In the genomic region with DNA sequence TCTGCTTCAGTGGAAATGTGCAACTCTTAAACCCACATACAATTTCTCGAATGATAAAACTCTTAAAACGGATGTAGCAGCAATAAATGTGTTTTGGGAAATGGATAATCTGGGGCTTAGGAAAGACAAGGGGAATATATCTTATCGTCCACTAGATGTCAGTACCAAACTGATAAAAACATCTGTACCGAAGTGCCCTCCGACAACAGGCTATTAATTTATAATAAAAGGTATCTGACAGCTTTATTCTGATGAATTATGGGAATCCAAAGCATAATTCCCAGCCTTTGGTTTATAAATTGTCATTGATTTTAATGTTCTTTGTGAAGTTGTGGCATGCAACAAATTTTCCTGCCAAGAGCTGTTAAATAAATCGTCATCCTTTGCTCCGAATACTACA, we compare ENCODE assay signal across 8 mouse cellular contexts.
DNase-seq lines count a peak whose midpoint lies in the region; ATAC-seq and TF ChIP-seq lines count a peak whose summit lies in the region.
"Had no signal": no experiment of that assay in that cellular context is flagged by ENCODE, and none has a peak within 500 bp of the region (broad histone marks: within the 10 kb centered on the region; RNA-seq: fewer than 3 reads in every experiment).

No protein-coding gene starts in this region.

- no peak for TF ChIP-seq POLR2A in kidney, adult 2 months (IDR thresholded peaks at IDR 0.05; ENCODE audit: low read depth, low read length)
- TF ChIP-seq POLR2A in MEL (IDR thresholded peaks at IDR 0.05; ENCODE audit: control insufficient read depth in 1 of 2, insufficient read depth in 1 of 2, low read depth in 1 of 2, low read length in 2 of 2, poor library complexity in 1 of 2), result no peak

- H3K4me1 ChIP-seq in kidney, adult 2 months (ENCODE audit: control insufficient read depth, insufficient read depth, low read length), result no peaks in the 10 kb centered on the region
- H3K4me1 ChIP-seq in MEL (ENCODE audit: control insufficient read depth in 1 of 2, insufficient read depth in 2 of 2, low read length in 2 of 2), result no peaks in the 10 kb centered on the region

- no peak for DNase-seq in kidney, adult 2 months
- DNase-seq in kidney, postnatal 36 days, result no peak
- DNase-seq in A20 (ENCODE audit: low read depth, low spot score), result peak; percentile 21
- peak; percentile 34 for DNase-seq in MEL (ENCODE audit: low read depth, low spot score)
- peak; percentile 34 for DNase-seq in induced T-regulatory cell, adult 2 months (ENCODE audit: low read depth)
- DNase-seq: left cerebral cortex, postnatal 4 days had no signal

- TF ChIP-seq RAD21 in MEL (IDR thresholded peaks at IDR 0.05; ENCODE audit: low read depth, low read length), result peak; percentile 60

- no peak for ATAC-seq in erythroid progenitor cell, adult 5-6 weeks (replicated peaks; ENCODE audit: low FRiP score, poor library complexity, severe bottlenecking)
- no peak for ATAC-seq in erythroblast, adult 5-6 weeks (replicated peaks; ENCODE audit: low FRiP score, poor library complexity, severe bottlenecking)

- no peaks in the 10 kb centered on the region for H3K27me3 ChIP-seq in kidney, adult 2 months (replicated peaks; ENCODE audit: control insufficient read depth, insufficient read depth, low read length)
- H3K27me3 ChIP-seq in MEL (ENCODE audit: control insufficient read depth in 1 of 2, insufficient read depth in 2 of 2, low read length in 2 of 2), result no peaks in the 10 kb centered on the region; a peak in 1 of 4 replicates

- no peak for TF ChIP-seq EP300 in MEL (IDR thresholded peaks at IDR 0.05; ENCODE audit: low read depth in 1 of 2, low read length in 2 of 2)

- no peak overlapping the region for H3K4me3 ChIP-seq in kidney, adult 2 months (ENCODE audit: insufficient read depth, low read depth, low read length)
- no peak overlapping the region for H3K4me3 ChIP-seq in MEL (ENCODE audit: control insufficient read depth in 1 of 2, insufficient read depth in 1 of 2, low read depth in 2 of 2, low read length in 2 of 2)

- no peaks in the 10 kb centered on the region for H3K36me3 ChIP-seq in kidney, adult 2 months (ENCODE audit: control insufficient read depth, insufficient read depth, low read length)
- no peaks in the 10 kb centered on the region for H3K36me3 ChIP-seq in MEL (ENCODE audit: control insufficient read depth in 1 of 2, insufficient read depth in 2 of 2, low read length in 2 of 2)

- 0 out of 2 replicates have a peak, but pooled peaks have one; percentile 8 for TF ChIP-seq CTCF in kidney, adult 2 months (conservative IDR thresholded peaks at IDR 0.05; ENCODE audit: insufficient read depth, insufficient read length, low read depth, low read length)
- peak in 2 of 3 experiments; percentile 12 to 45; a peak in 2 of 6 replicates for TF ChIP-seq CTCF in MEL (IDR thresholded peaks at IDR 0.05 in 2 of 3, conservative IDR thresholded peaks at IDR 0.05 in 1 of 3; ENCODE audit: control insufficient read depth in 1 of 3, insufficient read depth in 1 of 3, low read depth in 2 of 3, low read length in 3 of 3, poor library complexity in 1 of 3, severe bottlenecking in 1 of 3)

- H3K9me3 ChIP-seq in MEL (replicated peaks; ENCODE audit: insufficient read depth, low read length), result no peaks in the 10 kb centered on the region

- H3K27ac ChIP-seq in kidney, adult 2 months (ENCODE audit: insufficient read depth, low read depth, low read length), result no peak overlapping the region
- H3K27ac ChIP-seq in MEL (ENCODE audit: control insufficient read depth, low read depth, low read length), result no peak overlapping the region

- 38% methylated on average over 7 of the region's 7 CpGs for WGBS in kidney, adult 2 months

- no peak overlapping the region for H3K9ac ChIP-seq in MEL (ENCODE audit: control insufficient read depth, low read depth, low read length, poor library complexity, severe bottlenecking)

- H3K79me2 ChIP-seq in MEL (ENCODE audit: control insufficient read depth, insufficient read depth, low read length, poor library complexity), result no peaks in the 10 kb centered on the region

TF ChIP-seq in MEL, 35 proteins besides CTCF, POLR2A, EP300 and RAD21:
- TF ChIP-seq E2F4 (IDR thresholded peaks at IDR 0.05; ENCODE audit: borderline replicate concordance, low read depth, low read length) (no peak), USF1 (IDR thresholded peaks at IDR 0.05; ENCODE audit: low read depth, low read length) (no peak), ZC3H11A (IDR thresholded peaks at IDR 0.05; ENCODE audit: low read depth, low read length) (peak; percentile 38; the same call in 1 of the 2 replicates), SMC3 (IDR thresholded peaks at IDR 0.05; ENCODE audit: low read depth, low read length) (peak; percentile 47), GATA1 (IDR thresholded peaks at IDR 0.05; ENCODE audit: low read depth, low read length) (no peak), UBTF (IDR thresholded peaks at IDR 0.05; ENCODE audit: borderline replicate concordance, insufficient read depth, low read depth, low read length) (no peak), TCF12 (IDR thresholded peaks at IDR 0.05; ENCODE audit: low read depth, low read length) (no peak), MEF2A (IDR thresholded peaks at IDR 0.05; ENCODE audit: extremely low read depth, insufficient replicate concordance, low read depth, low read length, poor library complexity, severe bottlenecking) (no peak), USF2 (IDR thresholded peaks at IDR 0.05; ENCODE audit: borderline replicate concordance in 1 of 2, insufficient read depth in 1 of 2, low read depth in 1 of 2, low read length in 2 of 2) (no peak)

Comparison
In these comparisons a context has a peak if more than half of its experiments do, and no peak if none do; other contexts are left out.
1. DNase-seq: peak in A20 (single experiment), MEL (single experiment) and induced T-regulatory cell, adult 2 months (single experiment); none in kidney, adult 2 months (single experiment) and kidney, postnatal 36 days (0 of 2).